Mouse (Mus musculus) G1E (cell line): ENCODE results near the gene Mrpl10.

Source experiments
- CTCF ChIP-seq: IDR thresholded peaks from 2 replicates; pipeline ENCODE4 v1.5.1; 2012; ENCODE audit warnings: low read depth, low read length, inconsistent platforms, mixed read lengths
- GATA1 ChIP-seq: IDR thresholded peaks from 2 replicates; pipeline ENCODE4 v1.6.1; 2012; ENCODE audit warnings: borderline replicate concordance, low read length, inconsistent platforms, mixed read lengths
- TAL1 ChIP-seq: conservative IDR thresholded peaks from 2 replicates; pipeline ENCODE4 v1.6.1; 2012; ENCODE audit warnings: low read depth, low read length, inconsistent platforms, mixed read lengths

DNA sequence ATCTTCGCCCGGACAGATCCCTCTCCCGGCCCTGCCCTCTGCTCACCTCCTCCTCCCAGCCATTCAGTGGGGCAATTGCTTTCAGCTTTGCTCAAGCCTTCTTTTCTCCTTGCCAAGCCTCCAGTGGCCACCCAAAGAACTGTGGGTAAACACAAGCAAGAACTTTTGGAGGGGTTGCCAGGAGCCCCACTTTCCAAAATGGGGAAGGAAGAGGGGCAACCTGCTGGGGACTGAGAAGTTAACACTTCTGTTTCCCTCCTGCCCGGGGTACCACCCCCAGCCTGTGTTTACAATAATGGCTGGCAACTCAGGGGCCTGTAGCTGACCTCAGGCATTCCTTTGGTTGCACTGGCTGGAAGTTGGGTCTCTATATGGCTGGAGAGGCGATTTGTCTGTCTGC, 38.2 kb upstream of the Mrpl10 start:
- TF ChIP-seq CTCF, result no peak
- TF ChIP-seq GATA1, result no peak
- no peak for TF ChIP-seq TAL1
